Mouse (Mus musculus) retina, adult 2 months (tissue): ENCODE data around the gene 1700001P01Rik.
A peak's percentile ranks its signal among the peaks of the same experiment; 100 is the strongest.

Experiments
- DNase-seq: peaks from one replicate; pipeline ENCODE4 v3.0.0-alpha.2; 2012; ENCODE audit warnings: low read depth, low spot score

1700001P01Rik gene

DNA sequence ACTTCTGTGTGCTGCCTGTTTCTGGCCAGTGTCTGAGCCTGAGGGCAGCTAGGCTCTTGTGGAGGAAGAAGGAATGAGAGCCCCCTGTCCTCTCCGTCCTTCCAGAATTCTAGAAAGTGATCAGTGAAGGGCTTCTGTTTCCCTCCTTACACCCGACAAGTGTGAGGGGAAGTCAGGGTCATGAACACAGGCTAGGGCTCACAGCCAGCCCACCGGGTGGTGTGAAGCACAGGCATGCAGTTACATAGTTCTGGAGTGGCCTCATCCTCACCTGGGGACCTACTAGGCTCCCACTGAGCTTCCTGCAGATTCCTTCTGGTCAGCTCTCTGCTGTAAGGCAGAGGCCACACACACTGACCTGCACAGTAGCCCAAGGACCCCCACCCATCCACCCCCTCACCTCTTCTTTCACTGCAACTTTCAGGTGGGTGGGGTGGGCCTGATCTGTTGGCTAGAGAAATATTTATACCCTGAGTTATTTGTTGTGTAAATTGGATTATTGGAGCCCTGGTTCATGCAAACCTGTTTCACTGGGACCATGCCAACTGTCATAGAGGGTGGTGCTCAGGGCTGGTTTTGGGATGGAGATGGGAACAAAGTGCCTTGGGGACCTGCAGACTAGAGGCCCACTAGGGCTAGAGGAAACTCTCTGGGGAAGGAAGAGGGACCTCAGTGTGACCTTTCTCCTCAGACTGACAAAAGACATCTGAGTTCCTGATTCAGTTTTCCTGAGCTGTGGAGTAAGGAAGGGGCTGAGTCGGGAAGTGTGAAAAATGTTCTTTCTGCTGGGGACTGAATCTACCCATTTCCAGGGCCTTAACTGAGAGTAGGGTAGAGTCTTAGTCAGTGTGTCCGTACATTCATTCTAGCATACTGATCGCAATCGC, 33.8 kb upstream of the 1700001P01Rik start:
- DNase-seq: no peak

DNA sequence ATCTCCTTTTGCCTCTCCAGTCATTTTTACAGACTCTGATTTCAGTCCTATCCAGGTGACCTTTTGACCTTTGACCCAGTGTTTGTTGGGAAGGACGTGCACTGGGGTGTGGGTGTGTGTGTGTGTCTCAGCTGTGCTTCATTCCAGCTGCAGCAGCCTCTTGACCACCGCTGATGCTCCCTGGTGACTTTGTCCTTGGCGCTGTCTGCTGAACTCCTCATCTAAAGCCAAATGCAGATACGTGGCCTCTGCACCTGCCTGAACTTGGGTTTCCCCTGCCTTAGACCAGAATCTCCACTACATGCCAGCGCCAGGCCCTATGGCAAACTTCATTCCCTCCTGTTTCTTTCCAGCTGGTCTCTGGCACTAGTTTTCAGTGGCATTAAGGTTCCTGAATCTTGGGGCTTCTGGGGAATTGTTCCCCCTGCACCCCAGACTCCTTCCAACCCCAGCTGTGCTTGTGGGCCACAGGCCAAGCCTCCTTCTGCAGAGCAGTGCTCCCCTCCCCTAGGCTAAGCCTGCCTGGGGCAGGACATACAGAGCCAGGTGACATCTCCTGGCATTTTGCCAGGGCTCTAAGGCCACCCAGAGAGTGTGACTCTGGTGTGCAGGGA, 33.0 kb upstream of the 1700001P01Rik start:
- DNase-seq: no peak

DNA sequence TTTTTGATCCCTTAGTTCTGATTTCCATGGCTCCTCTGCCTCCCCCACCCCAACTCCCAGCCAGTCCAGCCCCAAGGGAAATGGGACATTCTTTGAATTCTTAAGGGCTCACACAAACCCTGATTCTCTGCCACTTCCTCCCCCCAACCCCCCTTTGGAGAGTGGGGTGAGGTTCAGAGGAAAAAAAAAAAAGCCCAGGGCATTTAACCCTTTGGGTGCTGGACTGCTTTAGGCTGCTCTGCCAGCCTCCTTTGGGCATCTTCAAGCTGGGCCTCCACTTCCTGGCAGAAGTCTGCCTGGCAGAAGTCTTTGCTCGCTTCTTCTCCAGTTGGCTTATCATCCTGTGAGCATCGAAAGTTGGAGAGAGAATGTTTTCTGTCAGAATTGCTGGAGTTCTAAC, 32.4 kb upstream of the 1700001P01Rik start:
- no peak for DNase-seq

DNA sequence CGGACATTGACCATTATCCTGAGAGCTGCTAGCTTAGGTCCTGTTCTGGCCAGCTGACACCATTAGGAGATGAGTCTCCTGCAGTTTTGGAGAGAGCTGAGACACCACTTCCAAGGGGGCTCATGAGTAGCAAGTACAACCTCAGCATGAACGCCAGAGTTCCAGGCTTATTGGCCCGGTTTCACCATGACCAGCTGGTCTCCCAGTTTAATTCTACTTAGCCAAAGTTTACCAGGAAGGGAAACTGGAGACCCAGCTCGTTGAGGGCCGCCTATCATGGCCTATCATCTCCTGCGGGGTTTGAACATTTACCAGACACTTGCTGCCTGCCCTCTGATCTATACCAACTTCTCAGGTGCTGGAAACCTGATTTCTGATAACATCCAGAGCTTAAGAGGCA, 31.9 kb upstream of the 1700001P01Rik start:
- no peak for DNase-seq

DNA sequence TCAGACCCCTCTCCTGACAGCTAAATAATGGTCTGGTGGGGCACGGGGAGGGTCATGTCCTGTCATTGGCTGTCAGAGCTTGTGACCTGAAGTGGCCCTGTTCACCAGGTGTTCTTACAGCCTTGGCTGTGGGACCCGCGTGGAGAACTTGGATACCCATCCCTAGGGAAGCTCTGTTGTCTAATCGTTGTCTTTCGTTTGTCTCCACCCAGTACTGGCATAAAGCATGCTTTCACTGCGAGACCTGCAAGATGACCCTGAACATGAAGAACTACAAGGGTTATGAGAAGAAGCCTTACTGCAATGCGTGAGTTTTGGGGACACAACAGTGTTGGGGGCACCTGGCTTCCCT, 30.9 kb upstream of the 1700001P01Rik start:
- DNase-seq: no peak

DNA sequence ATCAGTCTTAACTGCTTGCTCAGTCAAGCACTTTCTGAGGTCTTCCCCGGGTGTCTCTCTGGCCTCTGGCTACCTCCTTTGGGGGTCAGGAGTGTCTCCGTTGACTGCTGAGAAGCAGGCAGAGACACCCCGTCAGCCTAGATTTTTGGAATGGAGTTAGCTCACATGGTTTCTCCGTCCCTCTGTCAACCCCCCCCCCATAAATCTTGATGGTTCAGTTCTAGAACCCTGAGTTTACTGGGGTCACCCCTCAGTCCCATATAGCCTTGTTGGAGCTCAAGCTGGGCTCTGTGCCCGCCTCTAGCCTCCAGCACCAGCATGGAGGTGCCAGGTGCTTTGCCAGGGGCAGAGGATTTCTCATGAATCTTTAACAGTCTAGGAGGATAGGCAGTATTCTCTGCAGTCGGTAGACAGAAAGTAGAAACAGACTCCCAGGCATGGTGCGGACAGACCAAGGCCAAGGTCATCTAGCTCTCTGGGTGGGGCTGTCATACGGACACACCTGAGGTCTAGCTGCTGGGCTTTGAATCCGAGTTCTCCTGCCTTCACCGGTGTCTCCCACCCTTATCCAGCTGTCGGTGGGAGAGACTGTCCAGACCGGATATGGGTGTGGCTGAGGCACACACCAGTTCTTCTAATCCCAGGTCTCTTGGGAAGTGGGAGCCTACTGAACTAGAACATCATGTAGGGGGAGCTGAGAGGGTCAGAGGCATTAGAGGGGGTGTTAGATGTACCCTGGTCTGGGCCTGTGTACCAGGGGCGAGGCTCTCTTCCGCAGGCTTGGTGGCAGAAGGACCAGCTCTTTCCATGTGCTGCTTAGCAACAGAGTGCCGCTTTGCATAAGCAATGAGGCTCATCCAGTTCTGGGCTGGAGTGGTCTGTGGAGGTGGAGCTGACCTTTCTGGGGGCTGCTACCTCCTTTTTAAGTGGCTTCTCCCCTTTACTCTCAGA, 30.2 kb upstream of the 1700001P01Rik start:
- DNase-seq: no peak

DNA sequence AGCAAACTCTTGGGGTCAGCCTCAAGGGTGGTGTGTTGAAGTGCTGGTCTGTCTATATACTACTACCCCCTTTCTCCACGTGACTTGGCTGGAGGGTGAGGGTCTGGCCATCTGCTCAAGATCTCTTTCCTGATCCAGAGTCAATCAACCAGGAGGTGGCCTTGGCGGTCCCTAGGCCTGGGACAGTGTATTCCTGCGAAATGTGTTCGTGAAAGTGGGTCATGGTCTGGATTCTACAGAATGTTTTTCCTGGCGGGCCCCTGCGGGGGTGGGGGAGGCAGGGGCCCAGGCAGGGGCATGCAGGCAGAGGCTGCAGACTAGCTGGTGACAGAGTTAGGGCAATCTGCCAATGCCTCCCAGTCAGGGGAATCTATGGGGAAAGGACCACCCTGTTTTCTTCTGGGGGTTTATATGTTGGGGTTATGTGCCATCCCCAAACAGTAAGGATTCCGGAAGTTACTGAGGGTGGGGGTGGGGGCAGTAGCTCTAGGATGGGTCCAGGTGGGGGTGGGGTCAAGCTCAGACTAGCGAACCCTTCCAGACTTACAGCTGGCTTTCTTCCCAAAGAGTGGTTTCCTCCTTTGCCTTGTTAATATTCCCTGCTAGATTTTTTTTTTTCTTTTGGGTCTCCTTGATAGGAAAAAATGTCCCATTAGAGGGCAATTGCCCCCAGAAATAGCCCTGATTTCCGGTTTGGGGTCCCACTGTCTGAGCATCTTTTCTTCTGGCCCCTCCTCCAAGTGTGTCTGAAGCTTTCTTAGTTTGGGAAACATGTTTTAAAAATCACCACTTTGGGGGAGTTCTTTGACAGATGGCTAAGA, 29.3 kb upstream of the 1700001P01Rik start:
- no peak for DNase-seq

DNA sequence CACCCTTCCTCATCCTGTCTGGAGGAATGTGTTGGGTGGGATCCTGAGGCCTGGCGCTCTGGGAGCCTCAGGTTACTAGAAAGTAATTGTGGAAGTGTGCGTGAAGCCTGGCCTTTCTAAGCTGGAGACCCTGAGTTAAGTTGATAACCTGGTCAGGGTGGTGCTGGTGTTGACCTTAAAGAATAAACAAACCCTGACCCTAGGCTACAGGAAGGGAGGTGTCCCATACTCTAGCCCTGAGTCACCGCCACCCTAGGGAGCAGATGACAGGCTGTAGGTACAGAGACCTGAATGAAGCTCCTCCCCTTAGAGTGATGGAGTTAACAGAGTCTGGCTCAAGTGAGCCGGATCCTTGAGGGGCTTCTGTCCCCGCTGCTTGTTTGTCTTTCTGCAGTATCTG, 28.1 kb upstream of the 1700001P01Rik start:
- no peak for DNase-seq

DNA sequence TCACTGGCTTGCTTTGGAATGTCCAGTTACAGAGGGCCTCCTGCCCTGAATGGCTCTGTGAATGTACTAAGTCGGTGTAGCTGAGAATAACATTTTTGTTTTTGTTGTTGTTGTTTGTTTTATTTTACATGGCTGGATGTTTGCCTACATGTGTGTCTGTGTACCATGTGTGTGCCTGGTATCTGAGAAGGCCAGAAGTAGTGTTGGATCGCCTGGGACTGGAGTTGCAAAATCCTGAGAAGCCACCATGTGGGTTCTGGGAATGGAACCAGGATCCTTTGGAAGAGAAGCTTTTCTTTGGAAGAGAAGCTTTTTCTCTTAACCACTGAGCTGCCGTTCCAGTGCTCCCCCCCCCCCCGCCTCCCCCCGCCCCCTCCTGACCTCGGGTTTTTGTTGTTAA, 26.8 kb upstream of the 1700001P01Rik start:
- DNase-seq: no peak

DNA sequence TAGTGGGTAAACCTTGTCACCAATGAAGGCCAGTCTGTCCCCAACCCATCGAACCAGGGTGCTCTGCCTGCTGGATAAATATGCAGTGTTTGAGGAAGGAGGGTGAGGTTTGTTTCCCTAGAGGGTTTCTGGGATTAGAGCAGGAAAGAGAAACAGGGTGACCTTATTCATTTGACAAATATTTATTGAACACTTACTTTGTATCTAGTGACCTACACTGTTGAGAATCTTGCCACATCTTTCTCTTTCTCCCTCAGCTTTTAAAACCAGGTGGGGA, 26.4 kb upstream of the 1700001P01Rik start:
- no peak for DNase-seq

DNA sequence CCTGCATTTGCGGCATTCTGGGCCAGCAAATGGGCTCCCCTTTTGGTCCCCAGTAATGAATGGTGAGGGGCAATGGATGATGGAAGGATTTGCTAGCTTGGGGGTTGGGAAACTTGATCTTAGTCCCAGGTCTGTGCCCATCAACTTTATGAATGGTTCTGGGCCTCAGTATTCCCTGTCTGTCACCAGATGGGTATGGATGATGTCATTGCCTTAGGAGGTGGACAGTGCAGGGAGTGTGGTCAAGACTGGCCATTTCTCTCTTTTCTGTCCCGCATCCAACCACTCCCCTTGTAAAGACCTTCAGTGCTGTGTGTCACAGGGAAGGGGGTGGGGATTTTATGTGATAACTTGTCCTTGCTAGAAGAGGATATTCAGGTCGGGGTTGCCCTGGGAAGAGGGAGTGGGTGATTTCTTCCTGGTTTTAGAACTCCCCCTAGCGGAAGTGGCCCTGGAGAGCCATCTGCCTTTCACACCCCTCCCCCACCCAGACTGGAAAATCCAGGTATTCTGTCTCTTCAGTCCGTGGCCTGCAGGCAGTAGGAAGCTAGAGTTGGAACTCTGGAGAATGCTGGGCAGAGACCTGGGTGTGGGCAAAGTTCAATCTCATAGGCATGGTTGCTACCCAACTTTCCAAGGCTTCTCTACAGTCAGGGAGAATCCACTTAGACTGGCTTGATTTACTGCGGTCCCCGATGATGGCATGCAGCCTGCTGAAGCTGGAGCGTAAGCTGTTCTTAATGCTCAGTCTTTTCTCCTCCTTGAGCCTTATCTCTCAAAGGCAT, 25.9 kb upstream of the 1700001P01Rik start:
- DNase-seq: no peak

DNA sequence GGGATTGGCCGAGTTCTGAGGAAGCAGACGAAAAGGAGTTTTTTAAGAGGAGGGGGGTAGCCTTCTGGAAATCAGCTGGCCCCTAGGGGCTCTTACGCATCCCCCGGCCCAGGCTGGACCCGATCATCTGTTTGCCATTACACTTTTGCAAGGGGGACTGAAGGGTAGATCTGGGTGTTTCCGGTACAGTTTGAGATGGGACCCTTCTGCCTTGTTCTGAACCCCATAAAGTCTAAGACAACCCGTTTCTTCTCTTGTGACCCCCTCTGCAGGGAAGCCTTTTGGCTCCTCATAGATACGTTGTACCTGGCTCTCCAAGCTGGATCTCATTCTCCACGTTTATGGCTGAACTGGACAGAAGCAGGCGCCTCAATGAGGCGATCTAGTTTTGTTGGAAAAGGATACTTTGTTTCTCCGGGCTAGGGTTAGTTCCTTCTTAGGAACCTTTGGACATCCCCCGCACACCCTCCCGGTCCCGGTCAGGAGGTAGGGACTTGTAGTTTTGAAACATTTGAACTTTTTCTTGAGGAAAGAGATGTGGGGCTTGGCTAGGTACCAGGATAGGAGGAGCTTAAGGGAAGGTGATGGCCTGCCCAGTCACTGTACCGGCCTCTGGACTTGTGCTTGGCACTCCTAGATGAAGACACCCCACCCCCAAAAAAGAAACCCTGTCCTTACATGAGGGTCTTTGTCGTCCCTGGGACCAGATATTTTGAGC, 25.1 kb upstream of the 1700001P01Rik start:
- DNase-seq: no peak

DNA sequence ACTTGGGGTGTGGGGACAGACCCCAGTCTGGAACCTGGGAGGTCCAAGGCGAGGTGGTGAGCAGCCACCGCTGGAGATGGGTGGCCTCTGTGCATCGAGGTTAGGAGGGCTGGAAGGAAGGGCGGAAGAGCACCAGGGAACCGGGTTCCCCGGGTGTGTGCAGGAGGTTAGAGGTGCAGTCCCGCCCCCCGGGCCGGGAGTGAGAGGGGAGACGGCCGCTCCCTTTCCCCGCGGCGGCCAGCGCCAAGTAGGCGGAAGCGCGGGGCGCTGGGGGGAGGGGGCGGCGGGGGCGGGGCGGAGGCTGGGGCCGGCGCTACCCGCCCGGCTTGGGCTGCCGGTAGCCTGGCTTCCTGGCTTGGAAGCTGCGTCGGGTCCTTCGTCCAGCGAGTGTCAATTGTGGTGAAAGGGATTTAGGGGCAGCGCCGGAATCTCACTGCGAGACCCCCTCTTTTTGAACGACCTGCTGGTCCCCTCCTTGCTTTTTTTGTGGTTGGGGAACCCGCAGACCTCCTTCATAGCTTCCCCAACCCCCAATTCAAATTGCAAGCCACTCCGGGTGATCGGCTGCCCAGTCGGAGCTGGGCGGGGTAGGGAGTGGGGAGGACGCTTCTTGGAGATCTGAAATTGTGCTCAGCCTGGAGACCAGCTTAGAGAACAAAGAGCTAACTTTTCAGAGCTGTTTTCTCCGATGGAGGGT, 24.4 kb upstream of the 1700001P01Rik start:
- DNase-seq: no peak

DNA sequence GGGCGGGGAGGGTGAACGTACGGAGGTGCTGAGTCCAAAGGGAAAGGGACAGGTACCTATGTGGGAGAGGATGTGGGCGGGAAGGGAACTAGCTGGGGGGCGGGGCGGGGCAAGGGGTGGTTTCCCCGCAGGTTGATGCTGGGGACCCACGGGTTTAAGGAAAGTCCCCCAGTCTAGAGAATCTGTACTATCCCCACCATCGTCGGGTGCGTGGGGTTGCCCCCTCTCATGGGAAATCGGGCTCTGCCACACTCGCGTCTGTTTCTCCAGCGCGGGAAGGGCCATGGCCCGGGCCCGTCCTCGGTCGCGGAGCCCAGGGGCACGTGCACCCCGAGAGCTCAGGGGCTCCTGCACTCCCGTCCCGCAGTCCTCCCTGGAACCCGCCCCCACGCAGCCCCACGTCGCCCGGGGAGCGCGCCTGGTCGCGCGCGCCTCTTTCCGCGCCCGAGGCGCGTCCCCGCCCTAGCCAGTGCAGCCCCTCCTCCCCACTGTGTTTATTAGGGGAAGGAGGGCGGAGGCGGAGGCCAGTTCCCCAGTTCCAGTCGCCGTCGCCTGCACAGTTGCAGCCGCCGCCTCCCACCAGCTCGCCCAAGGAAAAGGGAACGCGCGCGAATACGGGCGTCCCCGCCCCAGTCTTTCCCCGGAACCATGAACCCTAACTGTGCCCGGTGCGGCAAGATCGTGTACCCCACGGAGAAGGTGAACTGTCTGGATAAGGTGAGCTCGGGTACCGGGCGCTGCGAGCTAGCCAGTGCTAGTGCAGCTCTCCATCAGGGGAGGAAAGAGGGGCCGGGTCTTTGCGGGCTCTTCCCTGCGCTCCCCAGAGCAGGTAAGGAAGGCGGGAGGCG, 23.7 kb upstream of the 1700001P01Rik start:
- peak; percentile 64 for DNase-seq

DNA sequence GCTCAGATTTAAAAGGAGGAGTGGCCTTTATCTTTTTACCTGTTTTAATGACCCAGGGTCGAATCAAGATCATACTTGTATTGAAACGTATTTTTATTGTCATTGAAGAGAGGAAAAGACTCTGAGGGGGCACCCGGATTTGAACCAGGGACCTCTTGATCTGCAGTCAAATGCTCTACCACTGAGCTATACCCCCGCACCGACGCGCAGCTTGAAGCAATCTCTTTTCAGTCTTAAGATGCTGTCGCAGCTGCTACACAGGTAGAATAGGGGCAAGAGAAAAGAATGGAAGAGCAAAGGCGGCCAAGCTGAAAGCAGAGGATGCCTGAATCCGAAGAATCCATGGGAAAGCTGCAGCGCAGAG, 23.0 kb upstream of the 1700001P01Rik start, which contains the start of gene Lasp1:
Lasp1 (plus strand) TSS at position 219 of the 364 bp plus-strand sequence.
- no peak for DNase-seq

DNA sequence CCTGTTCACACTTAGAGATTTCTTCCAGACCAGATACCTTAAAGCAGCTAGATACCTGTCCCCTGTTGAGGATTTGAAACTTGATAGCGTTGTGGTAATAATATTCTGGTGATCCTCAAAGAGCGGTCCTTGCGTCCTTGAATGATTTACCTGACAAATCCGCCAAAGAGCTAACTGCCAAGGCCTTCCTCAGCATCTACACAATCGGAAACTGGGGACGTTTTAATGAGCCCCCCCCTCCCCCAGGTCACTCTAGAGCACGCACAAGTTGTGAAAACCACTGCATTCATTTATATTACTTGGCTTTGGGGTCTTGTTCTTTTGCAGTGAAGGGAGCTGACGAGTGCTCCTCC, 22.3 kb upstream of the 1700001P01Rik start:
- no peak for DNase-seq

DNA sequence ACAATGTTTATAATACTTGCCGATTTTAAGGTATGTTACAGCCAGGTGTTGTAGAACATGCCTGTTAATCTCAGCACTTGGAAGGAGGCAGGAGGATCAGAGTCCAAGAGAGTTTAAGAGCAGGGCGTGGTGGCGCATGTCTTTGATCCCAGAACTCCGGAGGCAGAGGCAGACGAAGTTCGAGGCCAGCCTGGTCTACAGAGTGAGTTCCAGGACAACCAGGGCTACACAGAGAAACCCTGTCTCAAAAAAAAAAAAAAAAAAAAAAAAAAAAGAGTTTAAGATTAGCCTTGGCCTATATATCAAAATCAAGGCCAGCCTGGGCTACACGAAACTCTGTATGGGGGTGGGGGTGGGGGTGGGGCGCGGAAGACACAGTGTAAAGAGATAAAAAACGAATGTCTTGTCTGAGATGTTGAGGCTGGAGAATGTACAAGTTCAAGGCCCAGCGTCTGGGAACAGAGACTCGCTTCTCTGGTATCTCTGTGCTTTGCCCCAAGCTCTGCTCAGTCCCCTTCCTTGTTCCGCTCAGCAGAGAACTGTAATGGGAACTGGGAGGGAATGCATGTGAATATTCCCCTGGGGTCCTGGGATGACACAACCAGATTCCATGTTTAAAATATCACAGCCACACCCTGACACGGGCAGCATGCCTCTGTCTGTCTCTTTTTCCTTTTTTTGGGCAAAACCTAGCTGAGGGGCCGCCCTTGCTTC, 21.8 kb upstream of the 1700001P01Rik start:
- DNase-seq: no peak

DNA sequence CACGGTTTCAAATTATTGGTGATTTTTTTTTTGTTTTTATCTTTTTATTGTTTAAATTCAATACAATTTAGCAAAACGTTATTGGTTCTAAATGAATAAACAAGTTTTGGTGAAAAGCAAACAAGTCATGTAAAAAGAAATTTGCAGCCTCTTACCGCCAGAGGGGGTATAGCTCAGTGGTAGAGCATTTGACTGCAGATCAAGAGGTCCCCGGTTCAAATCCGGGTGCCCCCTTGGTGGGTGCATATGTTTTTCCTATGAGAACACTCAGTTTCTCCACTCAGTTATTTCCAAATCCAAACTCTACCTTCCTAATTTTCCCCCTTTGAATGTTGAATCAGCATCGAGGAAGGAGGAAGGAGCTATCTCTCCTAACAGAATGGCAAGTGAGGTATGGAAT, 21.2 kb upstream of the 1700001P01Rik start:
- no peak for DNase-seq
